Comparison of ENCODE assay signal across 8 mouse cellular contexts in the genomic region with DNA sequence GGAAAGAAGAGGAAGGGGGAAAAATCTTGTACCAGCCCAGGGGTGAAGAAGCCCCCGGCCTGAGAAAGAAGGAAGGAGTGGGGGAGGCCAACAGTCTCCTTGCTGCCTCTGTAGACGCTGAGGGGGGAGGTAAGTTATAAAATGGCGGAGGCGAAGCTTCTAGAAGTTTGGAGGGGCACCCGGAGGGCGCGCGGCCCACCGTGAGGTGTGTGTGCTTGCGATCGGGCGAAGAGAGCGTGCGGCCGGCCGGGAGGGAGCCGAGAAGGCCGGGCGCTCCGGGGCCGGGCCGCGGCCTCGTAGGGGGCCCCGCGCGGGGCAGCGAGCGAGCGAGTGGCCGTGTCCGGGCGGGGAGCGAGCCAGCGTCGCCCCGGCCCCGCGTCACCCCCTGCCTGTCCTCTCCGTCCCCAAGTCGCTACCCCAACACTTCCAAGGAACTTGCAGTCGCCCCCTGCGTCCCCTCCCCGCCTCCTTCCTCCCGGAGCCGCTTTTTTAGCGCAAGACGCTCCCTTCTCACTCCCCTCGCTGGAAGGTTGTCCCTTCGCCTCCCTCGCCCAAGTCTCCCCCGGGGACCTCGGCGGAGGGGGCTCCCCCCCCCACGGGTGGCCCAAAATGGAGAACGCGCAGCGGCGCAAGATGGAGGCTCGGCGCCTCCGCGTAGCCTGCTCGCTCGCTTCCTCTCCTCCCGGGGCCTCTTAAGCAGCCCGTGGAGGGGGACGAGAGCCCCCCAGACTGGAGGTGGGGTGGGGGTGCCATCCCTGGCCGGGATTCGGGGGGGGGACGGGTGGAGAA. TPM values are rescaled to one million over a fixed set of nuclear protein-coding genes. Genes with fewer than 3 reads are reported as not detected.
DNase-seq lines count a peak whose midpoint lies in the region; TF ChIP-seq lines count a peak whose summit lies in the region.

No protein-coding gene starts in this region.

- H3K9ac ChIP-seq in ES-E14 (ENCODE audit: insufficient read depth, low read depth, low read length, poor library complexity, severe bottlenecking) = peak overlapping the region; percentile 100

- no peaks in the 10 kb centered on the region for H3K27me3 ChIP-seq in cerebellum, adult 2 months (ENCODE audit: control insufficient read depth, insufficient read depth, low read length)
- H3K27me3 ChIP-seq in hindbrain, embryonic 10.5 days (ENCODE audit: insufficient read depth, poor library complexity, severe bottlenecking) = no peaks in the 10 kb centered on the region

- H3K27ac ChIP-seq in ES-E14 (ENCODE audit: insufficient read depth, low read depth, low read length, poor library complexity, severe bottlenecking) = peak overlapping the region; percentile 93
- H3K27ac ChIP-seq in cerebellum, adult 2 months (ENCODE audit: insufficient read depth, low read length) = peak overlapping the region; percentile 100
- peak overlapping the region; percentile 98 for H3K27ac ChIP-seq in hindbrain, embryonic 10.5 days

- peak overlapping the region; percentile 74 to 86 for H3K4me3 ChIP-seq in ES-E14 (ENCODE audit: insufficient read depth in 1 of 2, low read depth in 1 of 2, low read length in 2 of 2, poor library complexity in 1 of 2, severe bottlenecking in 1 of 2)
- H3K4me3 ChIP-seq in cerebellum, adult 2 months (replicated peaks; ENCODE audit: insufficient read depth, low read depth, low read length) = peak overlapping the region; percentile 97
- peak overlapping the region; percentile 66 for H3K4me3 ChIP-seq in hindbrain, embryonic 10.5 days

- H3K9me3 ChIP-seq in ES-E14 (ENCODE audit: control insufficient read depth, insufficient read depth, low read depth, low read length) = no peaks in the 10 kb centered on the region
- H3K9me3 ChIP-seq in hindbrain, embryonic 10.5 days = peaks cover 9% of the 10 kb centered on the region; the same call in 1 of the 2 replicates

- DNase-seq in ES-E14 (ENCODE audit: low read depth, low spot score) = no peak
- DNase-seq in cerebellum, adult 2 months = peak; percentile 62 to 63
- peak; percentile 26 for DNase-seq in forelimb bud, embryonic 11.5 days (ENCODE audit: low read depth, low spot score)
- no peak for DNase-seq in hindbrain, embryonic 10.5 days (ENCODE audit: low spot score)
- DNase-seq in layer of hippocampus, postnatal 36 days = peak; percentile 25 to 36
- DNase-seq in lung, postnatal 4 days = peak; percentile 52 to 72
- peak; percentile 43 for DNase-seq in retina, postnatal 7 days (ENCODE audit: low read depth, low spot score)
- DNase-seq in urinary bladder, adult 2 months (ENCODE audit: low spot score) = peak; percentile 43

- in situ Hi-C loops in ES-E14 (cut with MboI; ENCODE audit: low sequenced_read_pairs in 2 of 2, unreplicated experiment in 2 of 2) = no loop called here

- no peak for TF ChIP-seq POLR2A in cerebellum, adult 2 months (IDR thresholded peaks at IDR 0.05; ENCODE audit: borderline replicate concordance, insufficient read depth, low read length)

- H3K36me3 ChIP-seq in ES-E14 (ENCODE audit: control insufficient read depth, insufficient read depth, low read length, poor library complexity, severe bottlenecking) = no peaks in the 10 kb centered on the region
- no peaks in the 10 kb centered on the region for H3K36me3 ChIP-seq in hindbrain, embryonic 10.5 days

- no peaks in the 10 kb centered on the region; a peak in 1 of 4 replicates for H3K4me1 ChIP-seq in ES-E14 (ENCODE audit: control insufficient read depth in 2 of 2, insufficient read depth in 2 of 2, low read length in 2 of 2, poor library complexity in 1 of 2)
- H3K4me1 ChIP-seq in cerebellum, adult 2 months (ENCODE audit: control insufficient read depth, insufficient read depth, low read length) = no peaks in the 10 kb centered on the region
- H3K4me1 ChIP-seq in hindbrain, embryonic 10.5 days (replicated peaks) = no peaks in the 10 kb centered on the region

- TF ChIP-seq CTCF in cerebellum, adult 2 months (IDR thresholded peaks at IDR 0.05; ENCODE audit: borderline replicate concordance, insufficient read depth, low read depth, low read length) = no peak

- 6% methylated on average over 33 of the region's 71 CpGs for WGBS in cerebellum, adult 2 months
- WGBS in hindbrain, embryonic 10.5 days = 24% methylated on average over 43 of the region's 71 CpGs

TF ChIP-seq in ES-E14, 5 proteins besides CTCF, POLR2A, EP300 and RAD21:
- TF ChIP-seq MAFK (IDR thresholded peaks at IDR 0.05; ENCODE audit: insufficient read depth, low read depth, low read length) (no peak), ZC3H11A (IDR thresholded peaks at IDR 0.05; ENCODE audit: borderline replicate concordance, low read depth, low read length) (no peak), ZNF384 (IDR thresholded peaks at IDR 0.05; ENCODE audit: low read depth, low read length) (no peak), HCFC1 (IDR thresholded peaks at IDR 0.05; ENCODE audit: borderline replicate concordance, insufficient read depth, low read length) (no peak), CHD2 (IDR thresholded peaks at IDR 0.05; ENCODE audit: low read depth, low read length) (no peak)

RNA-seq across cellular contexts. Expression of a gene that starts 0.6 kb away (rescaled TPM):
- 25.1 and 35.8 TPM in 2 replicates for total RNA-seq in ES-E14 (2012; rRNA removed)
- 29.7 and 31.3 TPM in 2 replicates for polyA plus RNA-seq in cerebellum, adult 2 months (2012; rRNA removed)
- polyA plus RNA-seq in hindbrain, embryonic 10.5 days (2016; fragmentation: Nextera tagmentation; extraction: Ambion mirVana) = 32.7 and 40.1 TPM in 2 replicates
- 10 to 100 TPM; 53.1 to 53.3 TPM for total RNA-seq in layer of hippocampus, postnatal 36 days (2021)
- 28.9 and 32.9 TPM in 2 replicates for polyA plus RNA-seq in urinary bladder, adult 2 months (2012; rRNA removed)

Comparison
In these comparisons a context has a peak if more than half of its experiments do, and no peak if none do; other contexts are left out.
1. DNase-seq: peak in cerebellum, adult 2 months (2 of 2), forelimb bud, embryonic 11.5 days (single experiment), layer of hippocampus, postnatal 36 days (2 of 2), lung, postnatal 4 days (2 of 2), retina, postnatal 7 days (single experiment) and urinary bladder, adult 2 months (single experiment); none in ES-E14 (single experiment) and hindbrain, embryonic 10.5 days (single experiment).
2. Peak in every context shown above with its lines, with median percentiles within 50 percentile points of each other: H3K27ac ChIP-seq and H3K4me3 ChIP-seq.